Mouse (Mus musculus) erythroblast, adult 5-6 weeks (primary cell): ENCODE measurements around the gene Ctnna3. TPM values are rescaled to one million over a fixed set of nuclear protein-coding genes. Genes with fewer than 3 reads are reported as not detected.

Experiments used
- ATAC-seq: replicated peaks from 2 replicates; pipeline ENCODE4 v1.8.0; 2016; ENCODE audit warnings: moderate number of reproducible peaks, mild to moderate bottlenecking, moderate TSS enrichment, inconsistent platforms; ENCODE audit not compliant: poor library complexity, low FRiP score, severe bottlenecking
- total RNA-seq, 2 experiments: library from RNA; stranded (forward) in 1 of 2; stranded (reverse) in 1 of 2; fragments of 150-400 nt in 1 of 2; fragments of 200-764, 138-1000 nt in 1 of 2; gene quantifications; 2 replicates each; pipeline versions ENCODE4 v1.2.3 to v1.2.4; 2015 to 2017; ENCODE audit warnings: low replicate concordance in 2 of 2

Gene Ctnna3
- total RNA-seq, 2 experiments from 2014 or later: not detected

DNA sequence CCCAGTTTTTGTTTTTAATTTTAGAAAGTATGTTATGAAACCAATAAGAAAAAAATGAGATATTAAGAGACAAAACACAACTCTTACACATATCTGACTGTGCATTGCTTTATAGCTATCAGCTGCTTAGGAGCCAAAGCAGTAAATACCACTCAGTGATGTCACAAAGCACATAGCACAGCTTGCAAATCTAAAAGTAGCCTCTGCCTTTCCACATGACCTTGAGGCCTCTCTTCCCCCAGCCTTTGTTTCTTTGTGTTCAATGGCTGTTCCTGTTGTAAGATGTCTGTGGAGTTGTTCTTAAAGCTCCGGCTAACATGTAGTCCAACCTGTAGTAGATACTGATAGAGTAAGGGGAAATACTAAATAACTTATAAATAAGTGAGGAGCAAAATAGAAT, 590.4 kb downstream of the Ctnna3 start:
- no peak for ATAC-seq

DNA sequence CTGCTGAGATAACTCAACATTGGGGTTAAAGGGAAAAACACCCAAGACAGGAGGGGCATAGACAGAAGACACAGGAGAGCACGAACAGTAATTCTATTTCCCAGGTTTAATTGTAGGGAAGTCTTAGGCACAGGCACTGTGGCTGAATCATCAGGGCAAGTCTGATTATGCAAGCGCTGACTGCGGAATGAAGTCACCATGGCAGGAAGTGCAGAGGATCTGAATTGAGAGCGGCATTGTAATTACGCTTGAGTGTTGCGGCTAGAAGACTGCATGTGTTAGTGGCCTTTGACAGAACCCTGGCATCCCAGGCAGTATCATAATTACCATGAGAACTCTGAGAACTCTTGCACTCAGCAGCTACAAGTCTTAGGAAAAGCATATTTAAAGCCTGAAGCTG, 593.4 kb downstream of the Ctnna3 start:
- no peak for ATAC-seq

DNA sequence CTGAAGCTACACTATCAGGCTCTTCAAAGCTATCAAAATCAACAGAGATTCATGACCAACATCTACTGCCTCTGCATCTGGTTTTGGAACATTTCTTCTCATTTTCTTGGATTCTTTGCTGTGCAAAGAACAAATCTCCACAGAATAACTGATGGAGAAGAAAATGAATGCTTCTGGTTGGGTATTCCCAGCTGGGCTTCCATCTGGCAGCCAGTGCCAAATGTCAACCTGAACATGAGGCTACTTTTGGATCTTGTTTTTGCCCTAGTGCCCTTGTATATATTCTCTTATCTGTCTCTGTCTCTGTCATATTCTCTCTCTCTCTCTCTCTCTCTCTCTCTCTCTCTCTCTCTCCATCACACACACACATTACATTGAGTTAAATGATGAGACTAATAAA, 601.0 kb downstream of the Ctnna3 start:
- no peak for ATAC-seq

DNA sequence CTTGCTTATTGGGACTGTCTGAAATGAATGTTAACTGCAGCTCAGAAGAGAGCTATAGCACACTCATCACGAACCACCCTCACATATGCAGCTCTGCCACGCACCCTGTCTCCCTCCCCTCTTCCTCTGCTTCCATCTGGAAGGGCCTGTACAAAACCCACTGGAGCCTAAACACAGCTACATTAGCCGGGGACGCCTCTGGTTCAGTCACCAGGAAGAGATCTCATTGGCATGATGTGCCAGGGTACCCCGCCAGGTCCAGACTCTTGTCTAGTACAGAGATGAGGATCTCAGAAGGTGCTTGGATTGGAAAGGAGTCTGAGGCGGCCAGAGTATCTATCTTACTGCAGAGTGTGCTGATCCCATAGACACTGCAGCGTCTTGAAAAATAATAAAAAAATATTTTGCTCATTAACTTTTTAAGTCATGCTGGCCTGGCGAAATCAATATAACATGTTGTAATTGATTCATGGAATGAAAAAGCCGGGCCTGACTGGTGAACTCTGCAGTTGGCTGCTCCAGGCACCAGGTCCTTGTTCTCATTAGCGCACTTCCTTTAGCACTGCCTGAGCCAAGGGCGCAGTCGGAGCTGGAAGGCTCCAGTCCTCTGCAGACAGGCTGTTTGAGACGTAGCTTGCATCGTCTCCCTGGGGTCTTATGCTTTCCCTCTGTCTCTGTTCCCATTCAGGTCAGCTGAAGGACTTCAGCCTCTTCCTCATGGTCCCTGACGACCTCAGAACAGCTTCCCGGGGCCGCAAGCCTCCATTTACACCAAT, 610.0 kb downstream of the Ctnna3 start:
- no peak for ATAC-seq

DNA sequence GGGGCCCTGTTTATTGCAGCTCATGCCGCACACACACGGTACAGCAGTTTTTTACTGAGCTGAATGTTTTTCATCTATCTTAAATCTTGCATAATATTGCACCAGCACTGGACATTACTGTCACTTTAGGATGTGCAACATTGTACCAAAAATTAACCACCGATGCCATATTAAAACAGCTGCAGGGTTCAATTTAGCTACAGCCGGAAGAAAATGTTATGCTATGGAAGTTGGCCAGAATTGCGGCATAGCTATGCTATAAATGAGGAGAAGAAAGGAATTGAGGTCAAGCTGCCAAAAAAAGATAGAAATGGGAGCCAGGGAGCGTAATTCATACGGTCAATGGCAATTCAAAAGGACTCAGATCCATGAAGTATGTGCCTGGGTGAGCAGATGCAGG, 611.3 kb downstream of the Ctnna3 start:
- no peak for ATAC-seq

DNA sequence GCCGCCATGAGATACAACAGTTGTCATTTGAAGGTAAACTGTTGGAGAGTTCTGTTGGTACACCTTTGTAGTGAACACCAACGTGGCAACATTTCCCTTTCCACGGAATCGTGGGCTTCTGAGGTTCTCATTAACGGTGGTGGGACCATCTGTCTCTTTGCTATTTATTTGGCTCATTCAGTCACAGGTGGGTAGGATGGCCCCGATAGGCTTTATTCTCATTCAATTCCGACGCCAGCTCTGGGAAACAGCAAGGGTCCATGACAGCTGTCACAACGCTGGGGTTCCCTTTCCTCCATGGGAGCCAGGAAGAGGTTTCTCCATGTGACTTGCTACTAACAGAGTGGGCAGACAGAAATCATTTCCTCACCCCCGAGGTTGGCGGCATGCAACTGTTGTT, 612.0 kb downstream of the Ctnna3 start:
- ATAC-seq: no peak

DNA sequence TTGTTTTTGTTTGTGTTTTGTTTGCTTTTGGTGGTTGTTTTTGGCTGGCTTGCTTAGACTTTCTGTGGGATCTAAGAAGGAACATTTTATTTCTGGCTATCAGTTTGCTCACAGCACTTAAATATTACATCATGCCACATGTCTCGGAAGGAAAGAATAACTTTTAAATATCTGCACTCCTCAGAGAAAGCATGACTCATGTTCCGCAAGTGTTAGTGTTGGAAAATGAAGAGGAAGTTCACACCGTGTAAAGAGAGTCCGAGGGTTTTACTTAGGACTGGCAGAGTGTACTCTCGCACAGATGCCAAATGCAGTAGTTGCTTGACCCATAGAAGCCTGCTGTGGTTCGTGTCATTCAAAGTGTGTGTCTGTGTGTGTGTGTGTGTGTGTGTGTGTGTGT, 619.3 kb downstream of the Ctnna3 start:
- no peak for ATAC-seq

DNA sequence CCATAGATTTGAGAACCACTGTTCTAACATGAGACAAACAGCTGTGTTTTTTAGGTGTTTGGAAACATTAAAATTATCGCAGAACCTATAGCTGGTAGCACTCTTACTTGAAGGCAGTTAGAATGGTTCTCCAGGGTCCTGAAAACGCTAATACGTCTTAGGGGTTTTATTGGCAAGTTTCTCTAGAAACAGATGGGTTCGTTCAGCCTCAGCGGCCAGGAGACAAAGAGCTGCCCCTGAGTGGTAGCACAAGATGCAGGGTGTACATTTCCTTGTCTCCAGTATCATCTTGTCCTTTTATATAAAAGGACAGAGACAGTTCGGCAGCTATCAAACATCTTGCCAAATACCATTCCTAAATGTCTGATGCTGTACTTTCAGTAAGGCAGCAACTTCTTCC, 620.0 kb downstream of the Ctnna3 start:
- no peak for ATAC-seq

DNA sequence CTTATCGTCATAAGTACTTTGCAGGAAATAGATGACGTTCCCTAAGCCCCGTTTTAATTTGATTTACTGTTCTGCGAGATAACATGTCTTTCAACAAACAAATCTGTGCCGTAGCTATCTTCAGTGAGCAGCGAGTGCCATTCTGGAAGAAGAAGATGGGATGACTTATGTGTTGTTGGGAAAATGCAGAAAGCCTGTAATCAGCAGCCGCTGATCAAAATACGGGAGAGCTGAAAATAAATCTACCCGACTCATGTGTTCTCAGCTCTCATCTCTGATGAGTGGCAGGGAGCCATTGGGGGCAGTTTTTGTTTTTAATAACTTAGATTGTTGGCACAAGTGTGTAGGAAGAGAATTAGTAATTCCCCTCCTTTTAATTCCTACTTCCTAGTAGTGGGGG, 633.8 kb downstream of the Ctnna3 start:
- no peak for ATAC-seq

DNA sequence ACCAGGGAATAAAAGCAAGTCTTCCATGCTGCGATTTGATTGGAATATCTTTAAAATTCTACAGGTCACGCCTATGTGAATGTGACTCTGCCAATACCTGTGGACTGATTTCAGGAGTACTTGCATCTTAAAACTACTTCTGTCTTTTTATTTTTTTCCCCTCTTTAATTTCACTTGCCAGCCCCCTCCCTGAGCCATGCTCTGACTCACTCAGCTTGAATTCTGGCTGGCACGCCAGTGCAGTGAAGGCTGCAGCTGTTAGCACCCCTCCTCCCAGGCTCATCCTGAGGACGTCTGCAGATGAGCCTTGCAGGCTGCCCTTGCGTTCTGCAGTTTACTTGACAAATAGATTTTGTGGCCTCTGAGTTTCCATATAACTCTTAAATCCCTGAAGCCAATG, 646.0 kb downstream of the Ctnna3 start:
- no peak for ATAC-seq

DNA sequence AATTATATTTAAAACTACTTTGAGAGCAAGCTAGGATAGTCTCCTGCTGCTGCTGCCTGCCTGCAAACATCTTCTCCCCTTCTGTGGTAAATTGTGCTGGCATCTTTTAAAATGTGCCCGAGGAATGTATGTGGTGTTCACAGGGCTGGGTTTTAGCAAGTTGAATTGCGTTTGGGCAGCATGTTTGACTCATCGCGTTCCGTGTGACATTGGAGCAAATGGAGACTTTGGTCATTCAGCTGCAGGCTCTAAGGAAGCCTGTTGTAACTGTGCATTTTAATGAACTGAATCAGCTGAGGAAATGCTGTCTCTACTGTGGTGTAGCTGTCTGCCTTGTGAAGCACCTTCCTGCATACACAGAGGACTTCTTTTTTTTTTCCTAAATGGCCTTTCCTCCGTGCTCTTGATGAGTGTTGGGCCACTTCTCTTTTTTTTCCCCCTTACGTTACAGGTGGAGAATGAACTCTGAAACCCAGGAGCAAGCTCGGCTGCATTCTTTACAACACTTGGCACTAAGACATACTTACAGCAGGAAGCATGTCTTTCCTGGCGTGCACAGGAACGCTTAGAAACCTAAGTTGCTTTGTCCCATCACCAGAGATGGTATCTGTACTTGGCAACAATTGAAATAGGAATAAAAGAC, 646.6 kb downstream of the Ctnna3 start:
- no peak for ATAC-seq

DNA sequence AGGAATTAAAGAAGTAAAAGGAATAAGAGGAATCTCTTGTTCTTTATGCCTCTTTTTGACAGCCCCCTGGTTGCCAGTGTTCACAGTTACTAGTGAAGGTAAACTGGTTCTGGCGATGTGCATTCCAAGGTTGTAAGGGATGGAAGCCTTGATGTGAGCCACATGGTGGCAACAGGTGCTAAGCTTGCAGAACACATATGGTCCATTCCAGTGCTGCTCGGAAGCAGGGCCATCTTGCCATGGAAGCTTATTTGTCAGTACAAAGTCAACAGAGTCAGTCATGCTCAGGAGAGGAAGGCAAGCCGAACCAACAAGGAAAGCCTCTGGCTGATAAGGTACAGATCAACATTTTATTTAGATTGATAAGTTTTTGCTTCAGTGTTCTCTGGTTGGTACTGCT, 652.4 kb downstream of the Ctnna3 start:
- ATAC-seq: no peak

DNA sequence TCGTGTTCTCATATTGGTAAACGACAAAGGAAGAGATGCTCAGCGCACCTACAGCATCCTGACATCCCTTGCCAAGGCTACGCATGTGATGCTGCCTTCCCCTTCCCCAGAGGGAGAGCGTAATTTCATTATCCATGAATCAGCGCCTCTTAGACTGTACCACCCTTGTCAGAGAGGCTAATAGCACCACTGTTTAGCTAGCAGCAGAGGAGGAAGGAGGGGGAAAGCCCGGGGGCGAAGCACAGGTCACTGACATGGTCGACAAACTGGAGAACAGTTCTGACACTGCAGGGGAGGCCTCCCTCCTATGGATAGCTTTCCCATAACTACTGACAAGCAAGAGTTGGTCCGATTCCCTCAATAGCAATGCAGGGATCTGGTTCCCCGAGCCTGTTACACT, 653.9 kb downstream of the Ctnna3 start:
- ATAC-seq: no peak

DNA sequence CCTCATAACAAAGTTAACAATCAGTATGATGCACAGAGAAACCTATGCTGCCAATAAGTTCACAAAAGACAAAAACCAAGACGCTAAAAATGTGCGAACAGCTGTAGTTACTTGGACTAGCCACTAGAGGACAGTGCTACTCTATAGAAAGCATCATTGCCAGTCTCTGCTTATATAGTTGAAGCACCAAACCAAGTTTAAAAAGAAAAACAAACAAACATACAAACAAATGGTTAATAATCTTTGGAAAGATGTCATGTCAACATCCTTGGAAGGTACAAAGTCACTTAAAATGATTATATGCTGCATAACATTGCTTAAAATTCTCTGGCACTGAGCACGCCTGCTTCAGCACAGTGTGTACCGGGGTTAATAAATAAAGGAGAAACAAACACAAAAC, 654.6 kb downstream of the Ctnna3 start:
- no peak for ATAC-seq

DNA sequence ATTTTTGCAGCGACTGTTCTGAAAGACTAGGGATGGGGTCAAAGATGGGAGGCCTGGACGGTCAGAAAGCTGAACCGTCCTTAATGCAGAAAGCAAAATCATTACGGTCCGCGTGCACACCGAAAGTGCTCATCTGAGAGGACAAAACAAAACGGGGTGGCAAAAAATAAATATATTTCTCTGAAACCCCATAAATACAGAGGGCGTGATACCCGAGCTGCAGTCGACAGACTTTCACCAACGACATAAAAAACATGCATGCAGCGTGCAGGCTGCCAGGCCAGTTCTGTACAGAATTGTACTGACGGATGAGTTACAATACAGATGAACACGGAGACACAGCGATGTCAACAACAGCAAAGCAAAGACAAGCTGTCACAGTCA, 656.3 kb downstream of the Ctnna3 start:
- no peak for ATAC-seq

DNA sequence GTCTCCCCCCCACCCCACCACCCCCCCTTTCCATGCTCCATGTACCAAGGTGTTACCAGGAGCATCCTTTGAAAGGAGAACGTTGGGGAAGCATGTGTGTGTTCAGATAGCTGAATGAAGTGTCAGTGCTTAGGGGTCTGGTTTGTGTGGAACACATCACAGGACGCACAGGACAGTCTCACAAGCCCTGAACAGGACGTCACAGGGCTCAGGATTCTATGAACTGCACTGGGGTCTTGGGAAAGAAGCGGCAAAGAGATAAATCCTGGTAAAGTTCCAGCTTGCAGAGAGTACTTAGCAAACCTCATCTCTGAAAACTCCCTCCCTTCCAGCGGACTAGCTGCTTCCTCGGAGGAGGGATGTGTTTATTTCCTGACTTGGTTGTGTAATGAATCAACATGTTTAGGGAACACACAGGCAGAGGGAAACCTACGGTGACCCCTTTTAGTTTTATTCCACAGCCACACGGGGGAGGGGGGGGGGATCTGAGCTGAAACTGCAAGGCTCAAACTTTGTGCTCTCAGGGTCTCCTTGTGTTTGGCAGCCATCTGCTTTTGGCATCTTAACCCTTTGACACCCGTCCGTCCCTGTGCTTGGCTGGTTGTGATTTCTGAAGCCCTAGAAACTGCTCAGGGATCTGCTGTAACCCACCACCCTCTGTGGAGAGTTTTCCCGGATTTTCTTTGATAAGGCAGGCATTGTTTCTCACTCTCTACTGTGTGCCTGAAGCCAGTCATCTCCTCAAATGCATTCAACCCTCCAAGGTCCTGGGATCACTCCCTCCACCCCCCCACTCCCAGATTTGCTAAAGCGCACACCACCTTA, 656.9 kb downstream of the Ctnna3 start:
- no peak for ATAC-seq

DNA sequence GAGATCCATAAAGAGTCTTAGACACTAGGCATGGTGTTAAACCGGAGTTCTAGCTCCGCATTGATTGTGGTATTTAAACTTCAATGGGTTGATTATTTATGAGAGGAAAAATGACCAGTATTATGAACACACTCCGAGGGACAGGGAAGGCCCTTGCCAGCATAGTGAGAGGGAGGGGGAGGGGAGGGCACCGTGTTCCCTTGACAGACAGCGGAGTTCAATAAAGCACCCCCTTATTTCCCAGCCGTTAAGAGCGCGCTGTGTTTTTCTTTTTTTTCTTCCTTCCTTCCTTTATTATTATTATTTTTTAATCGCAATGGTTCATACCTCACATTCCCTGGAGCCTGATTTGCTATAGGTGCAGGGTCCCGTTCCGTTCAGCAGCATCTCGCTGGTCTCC, 657.6 kb downstream of the Ctnna3 start:
- ATAC-seq: no peak

DNA sequence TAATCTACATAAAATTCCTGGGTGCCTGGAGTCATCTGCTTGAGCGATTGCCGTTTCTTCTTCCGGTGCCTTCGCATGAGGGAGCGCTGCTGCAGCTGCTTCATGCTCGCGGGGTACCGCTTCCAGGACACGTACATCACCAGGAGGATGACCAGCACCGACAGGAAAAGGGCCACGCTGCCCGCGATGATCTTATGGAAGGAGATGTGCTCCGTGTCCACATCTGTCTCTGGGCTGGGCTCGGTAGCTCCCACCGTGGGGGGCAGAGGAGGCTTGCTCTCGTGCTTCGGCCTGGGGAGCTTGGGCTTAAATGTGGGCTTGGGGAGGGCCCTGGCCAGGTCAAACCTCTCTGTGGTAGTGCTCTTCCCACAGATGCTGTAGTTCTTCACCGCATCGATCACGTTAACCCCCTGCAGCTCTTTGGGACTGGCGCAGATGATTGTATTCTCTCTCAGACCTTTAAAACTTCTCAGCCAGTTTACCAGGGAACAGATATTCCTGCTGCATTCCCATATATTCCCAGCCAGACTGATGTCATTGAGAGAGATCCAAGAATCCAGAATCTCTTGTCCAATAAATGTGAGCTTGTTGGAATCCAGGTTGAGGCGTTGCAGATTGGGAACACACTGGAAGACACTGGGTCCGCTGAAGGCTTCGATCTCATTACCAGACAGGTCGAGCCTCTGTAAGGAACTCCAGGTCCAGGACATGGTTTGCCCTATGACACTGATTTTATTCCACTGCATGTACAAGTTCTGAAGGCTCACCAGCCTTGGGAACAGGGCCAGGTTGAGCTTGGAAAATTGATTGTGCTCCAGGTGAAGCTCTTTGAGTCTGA, 658.3 kb downstream of the Ctnna3 start:
- ATAC-seq: no peak

DNA sequence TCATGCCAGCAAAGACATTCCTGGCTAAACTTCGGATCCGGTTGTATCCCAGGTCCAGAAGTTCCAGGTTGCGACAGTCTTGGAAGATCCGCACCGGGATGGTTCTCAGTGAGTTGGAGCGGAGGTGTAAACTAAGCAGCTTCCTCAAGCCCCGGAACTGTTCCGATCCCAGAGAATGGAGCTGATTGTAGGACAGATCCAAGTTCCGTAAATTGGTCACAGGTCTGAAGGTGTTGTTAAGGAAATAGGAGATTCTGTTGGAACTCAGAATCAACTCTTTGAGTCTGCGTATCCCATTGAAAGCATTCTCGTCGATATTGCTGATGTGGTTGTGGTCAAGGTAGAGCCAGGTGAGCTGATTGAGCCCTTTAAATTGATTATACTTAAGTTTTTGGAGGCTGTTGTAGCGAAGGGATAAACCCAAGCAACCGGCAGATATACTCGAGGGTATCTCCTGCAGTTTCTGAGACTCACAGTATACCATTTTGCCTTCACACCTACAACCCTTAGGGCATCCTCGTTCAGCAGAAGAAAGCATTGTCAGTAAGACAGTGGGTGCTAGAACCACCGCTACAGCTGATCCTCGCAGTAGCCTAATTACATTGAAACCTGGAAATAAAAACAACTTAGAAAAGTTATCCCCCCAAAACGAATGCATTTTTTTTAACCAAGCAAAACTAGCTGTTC, 659.0 kb downstream of the Ctnna3 start:
- no peak for ATAC-seq
